Comparison of ENCODE assay signal across 8 mouse cellular contexts in genomic region chr11:77630257-77630670, GRCm38 (mm10). TPM values are rescaled to one million over a fixed set of nuclear protein-coding genes. Genes with fewer than 3 reads are reported as not detected.
A peak's percentile ranks its signal among the peaks of the same experiment; 100 is the strongest.
DNase-seq lines count a peak whose midpoint lies in the region; ATAC-seq lines count a peak whose summit lies in the region.

No protein-coding gene starts in this region.

- DNase-seq in WW6 (ENCODE audit: low read depth, low spot score): peak; percentile 65
- peak; percentile 86 to 88 for DNase-seq in cerebellum, postnatal 25 days
- peak; percentile 80 to 90 for DNase-seq in frontal cortex, postnatal 36 days (ENCODE audit: low spot score in 2 of 2)
- peak; percentile 85 to 88 for DNase-seq in left cerebral cortex, adult 18-20 months (ENCODE audit: low spot score in 2 of 2)
- DNase-seq in right cerebral cortex, adult 2 months (ENCODE audit: low spot score in 2 of 2): peak; percentile 88 to 89
- DNase-seq in urinary bladder, postnatal 25 days (ENCODE audit: low spot score): peak; percentile 79

- no peaks in the 10 kb centered on the region for H3K79me2 ChIP-seq in macrophage (ENCODE audit: inconsistent target)

- H3K4me2 ChIP-seq in hindbrain, embryonic 15.5 days: peak overlapping the region; percentile 57

- no peak overlapping the region for H3K9ac ChIP-seq in hindbrain, embryonic 15.5 days

- H3K36me3 ChIP-seq in hindbrain, embryonic 15.5 days: no peaks in the 10 kb centered on the region
- H3K36me3 ChIP-seq in macrophage (ENCODE audit: inconsistent target): no peaks in the 10 kb centered on the region

- H3K9me3 ChIP-seq in hindbrain, embryonic 15.5 days: no peaks in the 10 kb centered on the region

- peaks cover 13% of the 10 kb centered on the region for H3K4me1 ChIP-seq in hindbrain, embryonic 15.5 days (replicated peaks)

- no peak overlapping the region for H3K27ac ChIP-seq in hindbrain, embryonic 15.5 days (replicated peaks)
- no peak overlapping the region for H3K27ac ChIP-seq in macrophage

- ATAC-seq in hindbrain, embryonic 15.5 days (ENCODE audit: low FRiP score, low read depth): peak; percentile 81; the same call in 1 of the 2 replicates

- no peaks in the 10 kb centered on the region for H3K27me3 ChIP-seq in hindbrain, embryonic 15.5 days

- 17% methylated on average over 8 of the region's 8 CpGs for WGBS in hindbrain, embryonic 15.5 days
- 6% methylated on average over 8 of the region's 8 CpGs for WGBS in macrophage (ENCODE audit: missing documents)

- H3K4me3 ChIP-seq in hindbrain, embryonic 15.5 days: peak overlapping the region; percentile 32
- peak overlapping the region; percentile 15; the same call in 1 of the 2 replicates for H3K4me3 ChIP-seq in macrophage (ENCODE audit: inconsistent target)

RNA-seq across cellular contexts. Expression of gene Taok1, which starts 22.6 kb away (rescaled TPM):
- polyA plus RNA-seq in hindbrain, embryonic 15.5 days (2015; fragmentation: Nextera tagmentation; extraction: Ambion mirVana): 20.3 and 20.8 TPM in 2 replicates
- 100 to 1,000 TPM in 1 of 2 experiments, 10 to 100 TPM in 1; 98.1 to 102 TPM for total RNA-seq in left cerebral cortex, adult 18-20 months (2021)
- 100 to 1,000 TPM in 18 of 26 experiments, 10 to 100 TPM in 8; 92.5 to 145 (median 107) TPM for total RNA-seq in macrophage (2018; cell fraction: chromatin; rRNA removed)
- total RNA-seq in macrophage (2018; cell fraction: cytosol; rRNA removed): 10 to 100 TPM; 46.7 to 77.0 (median 58.6) TPM
- 100 to 1,000 TPM in 9 of 26 experiments, 10 to 100 TPM in 17; 85.3 to 166 (median 94.5) TPM for total RNA-seq in macrophage (2018; cell fraction: nucleus; rRNA removed)
- polyA plus RNA-seq in macrophage (2018): 16.9 to 21.9 TPM (median 19.1 TPM) in 3 replicates

RNA-seq across cellular contexts. Expression of gene Nufip2, which starts 55.7 kb away (rescaled TPM):
- polyA plus RNA-seq in hindbrain, embryonic 15.5 days (2015; fragmentation: Nextera tagmentation; extraction: Ambion mirVana): 3.2 and 4.8 TPM in 2 replicates
- total RNA-seq in left cerebral cortex, adult 18-20 months (2021): 10 to 100 TPM; 66.4 to 68.7 TPM
- 100 to 1,000 TPM; 153 to 353 (median 255) TPM for total RNA-seq in macrophage (2018; cell fraction: chromatin; rRNA removed)
- 10 to 100 TPM; 39.9 to 60.8 (median 50.1) TPM for total RNA-seq in macrophage (2018; cell fraction: cytosol; rRNA removed)
- total RNA-seq in macrophage (2018; cell fraction: nucleus; rRNA removed): 100 to 1,000 TPM; 108 to 257 (median 165) TPM
- 22.9 to 25.7 TPM (median 24.8 TPM) in 3 replicates for polyA plus RNA-seq in macrophage (2018)
